Mouse (Mus musculus) spleen, adult 2 months (tissue): Measurements from ENCODE around the gene Bcap29. TPM values are rescaled to one million over a fixed set of nuclear protein-coding genes. Genes with fewer than 3 reads are reported as not detected.

Experiments used
- DNase-seq, 2 experiments: peaks; one replicate each; pipeline versions ENCODE4 v3.0.0 to v3.0.0-alpha.2; 2012 to 2021; ENCODE audit warnings: low spot score in 2 of 2, low read depth in 1 of 2
- H3K27ac ChIP-seq: fragments of 200-500 bp; 2 replicates; pipeline ENCODE4 v1.5.1; 2012; ENCODE audit warnings: low read length, inconsistent platforms; ENCODE audit not compliant: insufficient read depth
- H3K27me3 ChIP-seq: fragments of 200-500 bp; 2 replicates; pipeline ENCODE4 v1.6.1; 2012; ENCODE audit warnings: mild to moderate bottlenecking, moderate library complexity, low read length, inconsistent platforms; ENCODE audit not compliant: control insufficient read depth, insufficient read depth
- H3K36me3 ChIP-seq: fragments of 200-500 bp; 2 replicates; pipeline ENCODE4 v1.6.1; 2012; ENCODE audit warnings: mild to moderate bottlenecking, low read length, inconsistent platforms; ENCODE audit not compliant: control insufficient read depth, insufficient read depth
- H3K4me1 ChIP-seq: fragments of 200-500 bp; 2 replicates; pipeline ENCODE4 v1.6.1; 2011; ENCODE audit warnings: inconsistent platforms; ENCODE audit not compliant: control insufficient read depth, insufficient read depth, insufficient read length
- H3K4me3 ChIP-seq: fragments of 200-500 bp; 2 replicates; pipeline ENCODE4 v1.5.1; 2011; ENCODE audit warnings: mild to moderate bottlenecking, inconsistent platforms; ENCODE audit not compliant: insufficient read depth, insufficient read length; ENCODE audit errors: extremely low read depth
- CTCF ChIP-seq: fragments of 200-500 bp; IDR thresholded peaks from 2 replicates; pipeline ENCODE4 v1.5.1; 2011; ENCODE audit warnings: mild to moderate bottlenecking, inconsistent platforms; ENCODE audit not compliant: insufficient read depth, insufficient read length, insufficient replicate concordance; ENCODE audit errors: extremely low read depth
- POLR2A ChIP-seq: fragments of 200-500 bp; IDR thresholded peaks from 2 replicates; pipeline ENCODE4 v1.6.1; 2011; ENCODE audit warnings: low read depth, low read length, inconsistent platforms
- WGBS: fragments of 180-500 bp; shearing (Covaris S2); methylation state at CpG from one replicate; pipeline ENCODE4 v1.1.7; 2018; 5-methylcytosine and 5-hydroxymethylcytosine counted together
- polyA plus RNA-seq: library from polyadenylated mRNA; depleted of rRNA; stranded (reverse); fragments of >200 nt; gene quantifications from 2 replicates; pipeline ENCODE4 v1.2.3, GENCODE M21; 2012; rRNA removed

Gene Bcap29
- polyA plus RNA-seq: 1.5 and 1.6 TPM in 2 replicates

GRCm38 (mm10) chr12:31634343-31635239 is at the start of gene Bcap29:
Gene Bcap29 (minus strand): TSS chr12:31634658.
- Histone ChIP-seq H3K4me3 (peak within 1 kb of the TSS; percentile 84), H3K27ac (peak within 1 kb of the TSS; percentile 72), H3K4me1 (no peaks in the 10 kb centered on the region; the same call in 1 of the 2 replicates), H3K36me3 (no peaks in the 10 kb centered on the region), H3K27me3 (no peaks in the 10 kb centered on the region)
- DNase-seq: peak; percentile 54 to 74
- TF ChIP-seq CTCF (no peak), POLR2A (peak; percentile 25; the same call in 1 of the 2 replicates)
- WGBS: 2% methylated on average over 73 of the region's 73 CpGs

GRCm38 (mm10) chr12:31667187-31667586 is 32.7 kb upstream of the Bcap29 start:
- WGBS: 91% methylated on average over 3 of the region's 3 CpGs
- H3K36me3 ChIP-seq: peaks cover 28% of the 10 kb centered on the region

GRCm38 (mm10) chr12:31665999-31666398 is 31.5 kb upstream of the Bcap29 start:
- Histone ChIP-seq H3K4me3 (no peak overlapping the region), H3K27ac (no peak overlapping the region), H3K4me1 (no peaks in the 10 kb centered on the region), H3K27me3 (no peaks in the 10 kb centered on the region), H3K36me3 (peaks cover 30% of the 10 kb centered on the region)
- no peak for DNase-seq
- 91% methylated on average over 6 of the region's 6 CpGs for WGBS
- TF ChIP-seq CTCF: no peak
- no peak for TF ChIP-seq POLR2A

More at GRCm38 (mm10) chr12:31667187-31667586, 32.7 kb upstream of the Bcap29 start:
- Histone ChIP-seq H3K27ac (no peak overlapping the region), H3K4me3 (no peak overlapping the region), H3K4me1 (no peaks in the 10 kb centered on the region), H3K27me3 (no peaks in the 10 kb centered on the region)
- TF ChIP-seq CTCF: no peak
- no peak for TF ChIP-seq POLR2A
- DNase-seq: no peak

- no peaks in the 10 kb centered on the region for H3K4me1 ChIP-seq
- TF ChIP-seq POLR2A (no peak), CTCF (no peak)
- no peak for DNase-seq
- H3K27me3 ChIP-seq: no peaks in the 10 kb centered on the region
- H3K27ac ChIP-seq: no peak overlapping the region
- no peak overlapping the region for H3K4me3 ChIP-seq
- peaks cover 1% of the 10 kb centered on the region; the same call in 1 of the 2 replicates for H3K36me3 ChIP-seq
- WGBS: 78% methylated on average over 2 of the region's 2 CpGs
Measured at GRCm38 (mm10) chr12:31656841-31657240, 22.4 kb upstream of the Bcap29 start.

GRCm38 (mm10) chr12:31654965-31655477 is 20.6 kb upstream of the Bcap29 start:
- Histone ChIP-seq H3K4me3 (peak overlapping the region; percentile 100), H3K27ac (peak overlapping the region; percentile 80), H3K36me3 (no peaks in the 10 kb centered on the region), H3K27me3 (no peaks in the 10 kb centered on the region), H3K4me1 (no peaks in the 10 kb centered on the region)
- DNase-seq: no peak
- 1% methylated on average over 29 of the region's 29 CpGs for WGBS
- TF ChIP-seq POLR2A (no peak), CTCF (no peak)

DNA sequence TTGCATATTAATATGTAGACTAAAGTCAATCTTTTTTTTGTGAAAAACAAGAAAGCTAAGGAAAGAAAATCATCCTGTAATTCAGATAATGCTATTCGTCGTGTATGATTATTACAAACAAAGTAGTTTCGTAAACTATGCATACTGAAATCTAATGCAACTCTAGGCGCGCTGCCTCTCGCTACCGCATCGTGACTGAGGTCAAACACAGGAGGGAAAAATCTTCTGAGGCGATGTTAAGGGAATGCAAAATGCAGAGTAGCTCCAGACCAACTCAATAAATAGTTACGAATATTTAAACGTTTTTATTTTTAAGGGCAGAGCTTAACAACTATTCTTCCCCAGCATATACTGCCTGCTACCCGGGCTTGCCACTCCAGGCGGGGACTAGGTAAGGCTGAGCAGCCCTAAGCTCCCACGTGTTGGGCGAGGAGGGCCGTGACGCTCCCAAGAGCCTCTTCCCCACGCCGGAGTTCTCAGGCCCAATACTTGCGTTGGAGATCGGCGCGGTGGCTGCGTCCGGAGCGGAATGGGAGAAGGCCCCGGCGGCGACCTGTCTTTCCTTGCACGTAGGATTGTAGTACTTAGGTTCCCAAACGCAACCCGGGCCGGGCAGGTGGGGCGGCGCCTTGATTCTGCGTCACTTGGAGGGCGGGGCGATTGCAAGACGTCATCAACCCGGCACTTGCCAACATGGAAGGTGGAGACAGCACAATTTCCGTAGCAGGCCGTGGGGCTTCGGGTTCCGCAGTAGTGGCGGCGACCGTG is 19.9 kb upstream of the Bcap29 start, which contains the start of the genes Dus4l and Cog5:
Gene Dus4l, minus strand, starts transcription at position 630 of the 768 bp plus-strand sequence.
Gene Cog5, plus strand, starts transcription at position 673 of the 768 bp plus-strand sequence.
- under 1% methylated on average over 47 of the region's 47 CpGs for WGBS
- no peaks in the 10 kb centered on the region for H3K4me1 ChIP-seq
- DNase-seq: peak; percentile 84 to 95
- peak within 1 kb of the TSS; percentile 85 for H3K27ac ChIP-seq
- no peaks in the 10 kb centered on the region for H3K27me3 ChIP-seq
- peak within 1 kb of the TSS; percentile 100 for H3K4me3 ChIP-seq
- H3K36me3 ChIP-seq: no peaks in the 10 kb centered on the region
- TF ChIP-seq POLR2A: peak; percentile 52
- no peak for TF ChIP-seq CTCF
